In genomic region chr11:106558008-106558407, GRCm38 (mm10) we compare ENCODE assay signal across 15 mouse cellular contexts. TPM values are rescaled to one million over a fixed set of nuclear protein-coding genes. Genes with fewer than 3 reads are reported as not detected.
DNase-seq lines count a peak whose midpoint lies in the region; ATAC-seq lines count a peak whose summit lies in the region.
"Had no signal": no experiment of that assay in that cellular context is flagged by ENCODE, and none has a peak within 500 bp of the region (broad histone marks: within the 10 kb centered on the region; RNA-seq: fewer than 3 reads in every experiment).

No protein-coding gene starts in this region.

- H3K27ac ChIP-seq in liver, embryonic 15.5 days (replicated peaks) = no peak overlapping the region
- H3K27ac ChIP-seq: intestine, embryonic 15.5 days; left cerebral cortex, adult 2 months; neural tube, embryonic 12.5 days had no signal

- no peak overlapping the region for H3K4me2 ChIP-seq in liver, embryonic 15.5 days
- H3K4me2 ChIP-seq: intestine, embryonic 15.5 days; neural tube, embryonic 12.5 days had no signal

- peak; percentile 84 for DNase-seq in heart, adult 11 months
- no peak for DNase-seq in heart, postnatal 36 days
- peak; percentile 48 for DNase-seq in kidney, postnatal 10 days
- DNase-seq in kidney, adult 18-20 months = no peak
- peak; percentile 48 to 68 for DNase-seq in kidney, postnatal 25 days
- DNase-seq in neural tube, embryonic 10.5 days (ENCODE audit: extremely low spot score, low spot score) = no peak
- no peak for DNase-seq in embryo, embryonic 11 days
- DNase-seq: B cell, adult 2 months; cerebellum, adult 8-10 months; right cerebral cortex, postnatal 14 days; thymus, postnatal 14 days had no signal

- H3K9me3 ChIP-seq in liver, embryonic 15.5 days (replicated peaks) = no peaks in the 10 kb centered on the region
- H3K9me3 ChIP-seq: intestine, embryonic 15.5 days; neural tube, embryonic 12.5 days had no signal

- ATAC-seq in liver, embryonic 15.5 days (ENCODE audit: insufficient read depth) = peak; percentile 17; the same call in 1 of the 2 replicates
- ATAC-seq: intestine, embryonic 15.5 days had no signal

- WGBS in liver, embryonic 15.5 days (ENCODE audit: insufficient replicate concordance) = 73% methylated on average over 4 of the region's 4 CpGs

- H3K27me3 ChIP-seq in liver, embryonic 15.5 days = no peaks in the 10 kb centered on the region
- H3K27me3 ChIP-seq: intestine, embryonic 15.5 days; neural tube, embryonic 12.5 days had no signal

- 0 out of 2 replicates have a peak, but pooled peaks cover 12% of the 10 kb centered on the region for H3K36me3 ChIP-seq in liver, embryonic 15.5 days (replicated peaks)
- H3K36me3 ChIP-seq: intestine, embryonic 15.5 days; neural tube, embryonic 12.5 days had no signal

- no peak overlapping the region for H3K4me3 ChIP-seq in liver, embryonic 15.5 days (replicated peaks)
- H3K4me3 ChIP-seq: intestine, embryonic 15.5 days; left cerebral cortex, adult 2 months; neural tube, embryonic 12.5 days had no signal

- H3K9ac ChIP-seq in liver, embryonic 15.5 days = no peak overlapping the region
- H3K9ac ChIP-seq: intestine, embryonic 15.5 days; neural tube, embryonic 12.5 days had no signal

- H3K4me1 ChIP-seq in liver, embryonic 15.5 days (replicated peaks) = peaks cover 43% of the 10 kb centered on the region
- H3K4me1 ChIP-seq: neural tube, embryonic 12.5 days had no signal

- intact Hi-C loops in heart, postnatal 36 days (cut with DNase I) = no loop called here

RNA-seq across cellular contexts. Expression of gene Tex2, which starts 55.2 kb away (rescaled TPM):
- 10 to 100 TPM; 40.1 to 42.1 TPM for total RNA-seq in heart, postnatal 36 days (2021)
- polyA plus RNA-seq in liver, embryonic 15.5 days (2015; fragmentation: Nextera tagmentation; extraction: Ambion mirVana) = 9.2 and 10.2 TPM in 2 replicates

Comparison
In these comparisons a context has a peak if more than half of its experiments do, and no peak if none do; other contexts are left out.
1. DNase-seq: peak in heart, adult 11 months (single experiment), kidney, postnatal 10 days (single experiment) and kidney, postnatal 25 days (2 of 2); none in heart, postnatal 36 days (0 of 2), kidney, adult 18-20 months (single experiment), neural tube, embryonic 10.5 days (single experiment) and embryo, embryonic 11 days (single experiment).